Mouse (Mus musculus): ENCODE results near the gene Xpnpep1.

Xpnpep1 gene

GRCm38 (mm10) chr19:52979020-52979711 lies 60.8 kb downstream of the Xpnpep1 start:
- DNase-seq, result no peak

- peak; percentile 71 for DNase-seq
Measured at GRCm38 (mm10) chr19:52975564-52976185, 64.3 kb downstream of the Xpnpep1 start.

GRCm38 (mm10) chr19:52966339-52966738 lies 73.7 kb downstream of the Xpnpep1 start:
- DNase-seq, result no peak

DNA sequence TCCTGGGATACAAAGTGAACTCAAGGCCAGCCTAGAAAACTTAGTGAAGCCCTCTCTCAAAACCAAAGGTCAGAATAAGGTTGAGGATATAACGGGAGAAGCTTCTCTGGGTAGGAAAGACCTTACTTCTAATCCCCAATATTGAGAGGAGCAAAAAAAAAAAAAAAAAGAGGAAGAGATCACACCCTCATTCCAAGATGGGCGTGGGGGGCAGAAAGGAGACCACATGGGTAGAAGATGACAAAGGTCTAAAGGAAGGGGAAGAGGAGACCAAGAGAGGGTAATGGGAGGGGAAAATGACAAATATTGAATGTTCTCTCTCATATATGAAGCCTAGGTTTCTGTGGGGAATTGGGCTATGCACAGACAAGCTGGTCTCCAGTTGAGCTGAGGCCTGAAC lies 77.3 kb downstream of the Xpnpep1 start:
- DNase-seq, result no peak

DNA sequence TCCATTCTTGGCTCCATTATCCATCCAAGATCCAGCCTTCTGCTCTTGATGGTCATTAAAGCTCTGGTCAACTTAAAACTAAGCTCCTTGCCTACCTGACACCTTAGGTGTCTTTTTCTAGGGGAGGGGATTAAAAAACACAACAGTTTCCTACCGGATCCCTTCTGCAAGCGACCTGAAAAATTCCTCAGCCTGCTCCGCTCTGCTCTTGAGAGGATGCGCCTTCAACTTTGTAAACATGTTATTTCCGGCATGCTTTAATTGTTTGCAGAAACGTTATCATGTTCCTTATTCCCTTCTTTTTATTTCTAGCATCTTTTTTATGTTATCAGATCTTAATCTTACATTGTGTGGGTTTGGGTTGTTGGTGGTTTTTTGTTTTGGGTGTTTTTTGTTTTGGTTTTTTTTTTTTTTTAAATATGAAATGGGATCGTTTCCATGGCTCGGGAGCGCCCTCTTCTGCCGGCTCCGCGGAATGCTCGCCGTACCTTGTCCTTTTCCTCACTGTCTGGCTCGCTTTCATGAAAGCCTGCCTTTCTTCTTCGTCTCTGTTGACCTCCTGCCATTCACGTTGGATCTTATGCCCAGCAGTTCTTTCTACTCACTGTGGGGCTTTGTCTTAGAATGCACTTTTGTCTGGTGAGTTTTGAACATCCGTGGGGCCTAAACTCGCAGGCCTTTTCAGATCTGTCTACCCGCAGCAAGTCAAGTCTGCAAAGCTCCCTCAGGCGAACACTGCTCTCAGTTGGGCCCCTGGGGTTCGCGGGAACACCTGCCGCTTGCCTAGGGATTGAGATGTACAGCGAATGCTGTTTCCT lies 117.1 kb downstream of the Xpnpep1 start:
- DNase-seq, result peak; percentile 54

- DNase-seq, result no peak
Measured at GRCm38 (mm10) chr19:52904182-52904581, 135.8 kb downstream of the Xpnpep1 start.

GRCm38 (mm10) chr19:52891807-52892442 lies 148.1 kb downstream of the Xpnpep1 start:
- no peak for DNase-seq
